Mouse (Mus musculus) embryonic facial prominence, embryonic 15.5 days (tissue): ENCODE results near the gene Olfr193. TPM values are rescaled to one million over a fixed set of nuclear protein-coding genes. Genes with fewer than 3 reads are reported as not detected.
"Not testable (repeated sequence)": the region's sequence is repeated elsewhere in the genome, so short reads cannot be mapped to it uniquely, and the experiment has no call there.

Experiments used
- ATAC-seq: fragments of 200-750 bp; cut with Nextera tagmentation; 2 replicates; pipeline ENCODE4 v1.8.0; 2017; ENCODE audit warnings: low read depth, moderate TSS enrichment; ENCODE audit not compliant: insufficient number of reproducible peaks, low FRiP score, low TSS enrichment
- H3K27ac ChIP-seq: fragments of 300-500 bp; sonication (generic); replicated peaks from 2 replicates; pipeline ENCODE4 v1.5.1; 2015; ENCODE audit warnings: mild to moderate bottlenecking, inconsistent platforms
- H3K27me3 ChIP-seq: fragments of 300-500 bp; sonication (generic); 2 replicates; pipeline ENCODE4 v1.6.1; 2015; ENCODE audit warnings: inconsistent platforms
- H3K36me3 ChIP-seq: fragments of 300-500 bp; sonication (generic); 2 replicates; pipeline ENCODE4 v1.6.1; 2015; ENCODE audit warnings: mild to moderate bottlenecking, inconsistent platforms
- H3K4me1 ChIP-seq: fragments of 300-500 bp; sonication (generic); 2 replicates; pipeline ENCODE4 v1.6.1; 2015; ENCODE audit warnings: inconsistent platforms
- H3K4me2 ChIP-seq: fragments of 300-500 bp; sonication (generic); replicated peaks from 2 replicates; pipeline ENCODE4 v1.6.1; 2015; ENCODE audit warnings: mild to moderate bottlenecking, inconsistent platforms
- H3K4me3 ChIP-seq: fragments of 300-500 bp; sonication (generic); replicated peaks from 2 replicates; pipeline ENCODE4 v1.5.1; 2015; ENCODE audit warnings: mild to moderate bottlenecking, inconsistent platforms
- H3K9ac ChIP-seq: fragments of 300-500 bp; sonication (generic); 2 replicates; pipeline ENCODE4 v1.6.1; 2015; ENCODE audit warnings: inconsistent platforms
- H3K9me3 ChIP-seq: fragments of 300-500 bp; sonication (generic); replicated peaks from 2 replicates; pipeline ENCODE4 v1.6.1; 2016; ENCODE audit warnings: inconsistent platforms
- WGBS: fragments of 180-500 bp; shearing (Covaris S2); methylation state at CpG from one replicate; pipeline ENCODE4 v1.1.7; 2015; 5-methylcytosine and 5-hydroxymethylcytosine counted together
- polyA plus RNA-seq: library from polyadenylated mRNA; unstranded; fragments of >200 nt; fragmentation: Nextera tagmentation; extraction: Ambion mirVana; gene quantifications from 2 replicates; pipeline ENCODE4 v1.2.1, GENCODE M21; 2015

The Olfr193 gene
- polyA plus RNA-seq: not detected in 2 replicates

DNA sequence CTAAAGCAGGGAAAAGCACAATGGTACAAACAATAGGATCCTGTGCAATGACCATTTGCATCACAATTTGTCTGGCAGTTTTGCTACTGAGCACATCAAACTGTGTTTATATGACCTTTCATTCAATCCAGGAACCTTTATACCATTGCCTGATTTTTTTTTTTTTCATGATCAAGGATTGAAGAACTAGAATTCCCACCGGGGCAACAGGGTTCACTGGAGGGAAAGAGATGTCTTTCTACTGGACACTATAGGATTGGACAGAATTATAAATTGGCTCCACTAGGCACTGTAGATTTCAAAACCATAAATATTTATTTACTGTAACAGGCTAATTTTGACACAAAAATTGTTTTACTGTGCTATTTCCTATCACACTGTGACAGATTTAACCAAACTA lies at the start of gene Olfr193:
TSS of gene Olfr193 (minus strand) at position 101 of the 400 bp plus-strand sequence.
- Histone ChIP-seq H3K27me3 (no peaks in the 10 kb centered on the region), H3K36me3 (no peaks in the 10 kb centered on the region), H3K27ac (no peak within 1 kb of the TSS), H3K9me3 (no peaks in the 10 kb centered on the region), H3K9ac (no peak within 1 kb of the TSS), H3K4me3 (no peak within 1 kb of the TSS), H3K4me1 (no peaks in the 10 kb centered on the region), H3K4me2 (no peak within 1 kb of the TSS)
- ATAC-seq: no peak
- 96% methylated on average over 1 of the region's 1 CpGs for WGBS

- no peak overlapping the region for H3K9ac ChIP-seq
- no peak overlapping the region for H3K4me3 ChIP-seq
- WGBS: 82% methylated on average over 2 of the region's 2 CpGs
- no peaks in the 10 kb centered on the region for H3K4me1 ChIP-seq
- H3K9me3 ChIP-seq: no peaks in the 10 kb centered on the region
- no peaks in the 10 kb centered on the region for H3K36me3 ChIP-seq
- H3K27ac ChIP-seq: no peak overlapping the region
- no peak overlapping the region for H3K4me2 ChIP-seq
- no peaks in the 10 kb centered on the region for H3K27me3 ChIP-seq
- ATAC-seq: no peak
Observed at GRCm38 (mm10) chr16:59151996-59152395, 40.3 kb upstream of the Olfr193 start.

DNA sequence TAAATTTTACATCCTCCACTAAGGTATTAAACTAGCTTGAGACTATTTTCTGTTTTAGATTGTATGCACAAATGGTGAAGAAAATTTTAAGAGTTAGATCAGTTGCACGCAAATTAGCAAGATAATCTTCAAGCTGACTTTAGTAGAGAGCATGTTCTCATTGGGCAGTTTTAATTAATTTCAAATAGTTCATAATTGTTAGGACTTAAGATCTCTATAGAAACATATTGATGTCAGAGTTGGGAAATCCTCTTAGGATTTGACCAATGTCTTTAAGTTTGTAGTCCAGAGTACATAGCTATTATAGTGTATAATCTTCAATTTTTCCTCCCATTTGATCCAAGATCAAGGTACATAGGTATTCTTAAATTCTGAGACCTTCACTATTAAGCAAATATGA lies 35.1 kb upstream of the Olfr193 start, which contains the start of gene Olfr195:
TSS of gene Olfr195 (plus strand) at position 301 of the 400 bp plus-strand sequence.
- ATAC-seq: no peak
- H3K9ac ChIP-seq: no peak within 1 kb of the TSS
- H3K27ac ChIP-seq: no peak within 1 kb of the TSS
- H3K27me3 ChIP-seq: no peaks in the 10 kb centered on the region
- H3K4me1 ChIP-seq: no peaks in the 10 kb centered on the region
- H3K9me3 ChIP-seq: no peaks in the 10 kb centered on the region
- no peak within 1 kb of the TSS for H3K4me3 ChIP-seq
- no peak within 1 kb of the TSS for H3K4me2 ChIP-seq
- WGBS: 85% methylated on average over 1 of the region's 1 CpGs
- H3K36me3 ChIP-seq: no peaks in the 10 kb centered on the region

- no peaks in the 10 kb centered on the region for H3K9me3 ChIP-seq
- no peaks in the 10 kb centered on the region for H3K4me1 ChIP-seq
- no peaks in the 10 kb centered on the region for H3K27me3 ChIP-seq
- no peak overlapping the region for H3K27ac ChIP-seq
- no peak for ATAC-seq
- H3K9ac ChIP-seq: no peak overlapping the region
- no peak overlapping the region for H3K4me3 ChIP-seq
- H3K4me2 ChIP-seq: no peak overlapping the region
- no peaks in the 10 kb centered on the region for H3K36me3 ChIP-seq
Observed at GRCm38 (mm10) chr16:59141105-59141504, 29.4 kb upstream of the Olfr193 start.

DNA sequence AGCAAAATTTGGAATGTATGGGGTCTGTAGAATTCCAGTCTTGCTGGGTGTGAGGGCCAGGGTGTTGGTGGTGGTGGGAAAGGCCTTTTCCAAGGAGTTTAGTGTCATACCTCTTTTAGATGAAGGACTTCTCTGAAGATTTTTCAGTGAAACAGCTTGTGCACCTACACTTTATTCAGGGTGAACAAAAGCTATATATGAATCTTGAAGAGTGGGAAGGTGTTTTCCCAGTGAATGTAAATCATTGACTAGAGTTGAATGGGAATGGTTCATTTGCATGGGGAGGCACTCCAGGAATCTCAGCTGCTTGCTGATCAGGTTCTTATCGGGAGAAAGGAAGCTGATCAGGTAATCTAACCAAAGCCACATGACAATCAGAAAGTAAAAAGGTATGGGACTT lies 19.1 kb upstream of the Olfr193 start:
- H3K4me1 ChIP-seq: no peaks in the 10 kb centered on the region
- H3K9ac ChIP-seq: no peak overlapping the region
- H3K4me2 ChIP-seq: no peak overlapping the region
- ATAC-seq: no peak
- H3K36me3 ChIP-seq: no peaks in the 10 kb centered on the region
- H3K27me3 ChIP-seq: no peaks in the 10 kb centered on the region
- no peaks in the 10 kb centered on the region for H3K9me3 ChIP-seq
- WGBS: 87% methylated on average over 1 of the region's 1 CpGs
- H3K27ac ChIP-seq: no peak overlapping the region
- no peak overlapping the region for H3K4me3 ChIP-seq

GRCm38 (mm10) chr16:59120969-59121368 lies 9.3 kb upstream of the Olfr193 start, which contains the start of gene Olfr194:
TSS of gene Olfr194 (minus strand) at chr16:59121069.
- Histone ChIP-seq H3K27me3 (no peaks in the 10 kb centered on the region), H3K36me3 (no peaks in the 10 kb centered on the region), H3K27ac (no peak within 1 kb of the TSS), H3K4me1 (no peaks in the 10 kb centered on the region), H3K4me3 (no peak within 1 kb of the TSS), H3K9me3 (no peaks in the 10 kb centered on the region), H3K4me2 (no peak within 1 kb of the TSS), H3K9ac (no peak within 1 kb of the TSS)
- no peak for ATAC-seq

DNA sequence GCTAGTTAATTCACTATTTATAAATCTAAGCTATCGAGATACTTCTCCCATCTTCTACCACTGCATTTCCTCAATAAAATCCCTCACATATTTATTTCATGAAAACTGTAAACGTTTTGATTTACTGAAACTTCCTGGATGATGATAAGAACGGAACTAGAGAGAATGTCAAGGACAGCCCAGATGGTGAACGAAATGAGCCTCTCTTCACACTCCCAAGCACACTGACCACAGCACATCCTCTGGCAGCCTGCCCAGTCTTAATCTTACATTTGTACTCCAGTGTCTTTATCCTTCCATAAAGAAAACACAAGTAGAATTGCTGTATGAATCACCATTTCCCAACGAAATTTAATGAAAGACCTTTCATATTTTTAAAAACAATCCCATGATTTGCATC lies 3.2 kb downstream of the Olfr193 start:
- not testable (repeated sequence) for H3K9me3 ChIP-seq, H3K9ac ChIP-seq, ATAC-seq, H3K27me3 ChIP-seq, H3K4me3 ChIP-seq, H3K27ac ChIP-seq, H3K4me2 ChIP-seq, H3K4me1 ChIP-seq, H3K36me3 ChIP-seq
- WGBS: 60% methylated on average over 5 of the region's 5 CpGs

DNA sequence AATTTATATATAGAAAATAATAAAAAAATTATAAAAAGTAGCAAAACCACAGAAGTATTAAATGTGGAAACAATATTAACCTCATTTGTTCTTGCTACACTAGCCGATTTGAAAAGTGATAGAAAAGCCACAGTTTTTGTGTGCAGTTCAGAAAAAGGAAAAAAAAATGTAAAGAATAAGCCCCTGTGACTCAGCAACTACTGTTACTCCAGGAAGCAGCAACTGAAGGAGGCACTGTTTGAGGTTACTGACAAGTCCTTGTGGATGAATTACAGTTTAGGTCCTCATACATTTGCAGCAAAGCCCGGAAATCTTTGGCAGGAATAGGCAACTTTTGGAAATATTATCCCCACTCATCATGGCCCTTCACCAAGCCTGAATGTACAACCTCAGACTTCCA lies 6.4 kb downstream of the Olfr193 start:
- no peaks in the 10 kb centered on the region for H3K4me1 ChIP-seq
- no peak overlapping the region for H3K4me2 ChIP-seq
- H3K36me3 ChIP-seq: no peaks in the 10 kb centered on the region
- no peak overlapping the region for H3K27ac ChIP-seq
- H3K9ac ChIP-seq: no peak overlapping the region
- no peak overlapping the region for H3K4me3 ChIP-seq
- no peaks in the 10 kb centered on the region for H3K9me3 ChIP-seq
- 74% methylated on average over 2 of the region's 2 CpGs for WGBS
- no peaks in the 10 kb centered on the region for H3K27me3 ChIP-seq
- ATAC-seq: no peak

GRCm38 (mm10) chr16:59089722-59090121 lies 22.0 kb downstream of the Olfr193 start, which contains the start of gene Olfr191:
TSS of gene Olfr191 (minus strand) at chr16:59089822.
- not testable (repeated sequence) for H3K4me2 ChIP-seq, H3K27me3 ChIP-seq, ATAC-seq, H3K36me3 ChIP-seq, H3K27ac ChIP-seq, H3K4me1 ChIP-seq, H3K4me3 ChIP-seq, H3K9me3 ChIP-seq, H3K9ac ChIP-seq
- 49% methylated on average over 1 of the region's 1 CpGs for WGBS

DNA sequence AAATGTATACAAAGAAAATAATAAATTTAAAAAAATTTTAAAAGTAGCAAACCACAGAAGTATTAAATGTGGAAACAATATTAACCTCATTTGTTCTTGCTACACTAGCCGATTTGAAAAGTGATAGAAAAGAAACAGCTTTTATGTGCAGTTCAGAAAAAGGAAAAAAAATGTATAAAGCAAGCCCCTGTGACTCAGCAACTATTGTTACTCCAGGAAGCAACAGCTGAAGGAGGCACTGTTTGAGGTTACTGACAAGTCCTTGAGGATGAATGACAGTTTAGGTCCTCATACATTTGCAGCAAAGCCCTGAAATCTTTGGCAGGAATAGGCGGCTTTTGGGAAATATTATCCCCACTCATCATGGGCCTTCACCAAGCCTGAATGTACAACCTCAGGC lies 30.6 kb downstream of the Olfr193 start:
- H3K9me3 ChIP-seq, H3K4me1 ChIP-seq, ATAC-seq, H3K9ac ChIP-seq, H3K4me2 ChIP-seq, H3K36me3 ChIP-seq, H3K27ac ChIP-seq, H3K4me3 ChIP-seq, H3K27me3 ChIP-seq: not testable (repeated sequence)
- 74% methylated on average over 2 of the region's 2 CpGs for WGBS

- Histone ChIP-seq H3K27ac (no peak within 1 kb of the TSS), H3K9ac (no peak within 1 kb of the TSS), H3K9me3 (no peaks in the 10 kb centered on the region), H3K4me3 (no peak within 1 kb of the TSS), H3K4me1 (no peaks in the 10 kb centered on the region), H3K4me2 (no peak within 1 kb of the TSS), H3K36me3 (no peaks in the 10 kb centered on the region), H3K27me3 (no peaks in the 10 kb centered on the region)
- no peak for ATAC-seq
- WGBS: 86% methylated on average over 5 of the region's 5 CpGs
Observed at GRCm38 (mm10) chr16:59077905-59078304, 33.8 kb downstream of the Olfr193 start, which contains the start of gene Olfr190. TSS of gene Olfr190 (minus strand) at chr16:59078005.

- Histone ChIP-seq H3K9ac (no peak overlapping the region), H3K9me3 (no peaks in the 10 kb centered on the region), H3K27me3 (no peaks in the 10 kb centered on the region), H3K4me3 (no peak overlapping the region), H3K27ac (no peak overlapping the region), H3K4me2 (no peak overlapping the region), H3K4me1 (no peaks in the 10 kb centered on the region), H3K36me3 (no peaks in the 10 kb centered on the region)
- WGBS: 84% methylated on average over 1 of the region's 1 CpGs
- no peak for ATAC-seq
Observed at GRCm38 (mm10) chr16:59073520-59073919, 38.2 kb downstream of the Olfr193 start.
